Mouse (Mus musculus): ENCODE data around the gene Slc44a3.
A peak's percentile ranks its signal among the peaks of the same experiment; 100 is the strongest.
"Not testable (repeated sequence)": the region's sequence is repeated elsewhere in the genome, so short reads cannot be mapped to it uniquely, and the experiment has no call there.

The Slc44a3 gene

DNA sequence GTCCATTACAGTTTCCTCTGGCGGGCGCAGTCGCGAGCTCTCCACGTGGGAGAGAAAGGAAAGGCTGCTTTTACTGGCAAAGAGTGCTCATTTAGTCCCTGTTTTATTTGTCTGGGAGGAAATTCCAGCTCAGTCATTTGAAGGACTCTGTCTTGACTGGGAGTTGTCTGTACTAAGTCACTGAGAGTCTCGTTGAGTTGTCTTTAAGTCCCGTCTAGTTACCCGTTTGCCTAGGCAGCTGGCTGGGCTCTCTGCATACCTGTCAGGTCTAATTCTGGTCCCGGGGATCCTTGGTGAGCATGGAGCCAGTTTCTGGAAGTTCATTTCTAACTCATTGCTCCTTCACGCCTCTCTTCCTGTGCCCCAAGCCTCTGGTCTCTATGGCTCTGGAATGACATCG is 20.5 kb upstream of the Slc44a3 start:
- no peak for DNase-seq (ENCODE audit: low read depth, low spot score)

DNA sequence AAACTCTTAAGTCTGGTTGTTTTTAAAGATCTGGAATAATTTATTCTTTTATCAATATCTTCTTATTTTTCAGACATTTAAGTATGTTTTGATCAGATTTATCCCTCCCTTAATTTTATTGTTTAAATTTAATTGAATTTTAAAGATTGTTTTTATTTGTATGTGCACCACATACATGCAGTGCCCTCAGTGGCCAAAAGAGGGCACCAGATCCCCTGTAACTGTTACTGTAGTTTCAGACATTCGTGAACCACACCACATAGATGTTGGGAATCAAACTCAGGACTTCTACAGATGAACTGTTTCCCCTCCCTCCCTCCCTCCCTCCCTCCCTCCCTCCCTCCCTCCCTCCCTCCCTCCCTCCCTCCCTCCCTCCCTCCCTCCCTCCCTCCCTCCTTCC is 18.2 kb upstream of the Slc44a3 start:
- DNase-seq (ENCODE audit: low read depth, low spot score) = no peak

DNA sequence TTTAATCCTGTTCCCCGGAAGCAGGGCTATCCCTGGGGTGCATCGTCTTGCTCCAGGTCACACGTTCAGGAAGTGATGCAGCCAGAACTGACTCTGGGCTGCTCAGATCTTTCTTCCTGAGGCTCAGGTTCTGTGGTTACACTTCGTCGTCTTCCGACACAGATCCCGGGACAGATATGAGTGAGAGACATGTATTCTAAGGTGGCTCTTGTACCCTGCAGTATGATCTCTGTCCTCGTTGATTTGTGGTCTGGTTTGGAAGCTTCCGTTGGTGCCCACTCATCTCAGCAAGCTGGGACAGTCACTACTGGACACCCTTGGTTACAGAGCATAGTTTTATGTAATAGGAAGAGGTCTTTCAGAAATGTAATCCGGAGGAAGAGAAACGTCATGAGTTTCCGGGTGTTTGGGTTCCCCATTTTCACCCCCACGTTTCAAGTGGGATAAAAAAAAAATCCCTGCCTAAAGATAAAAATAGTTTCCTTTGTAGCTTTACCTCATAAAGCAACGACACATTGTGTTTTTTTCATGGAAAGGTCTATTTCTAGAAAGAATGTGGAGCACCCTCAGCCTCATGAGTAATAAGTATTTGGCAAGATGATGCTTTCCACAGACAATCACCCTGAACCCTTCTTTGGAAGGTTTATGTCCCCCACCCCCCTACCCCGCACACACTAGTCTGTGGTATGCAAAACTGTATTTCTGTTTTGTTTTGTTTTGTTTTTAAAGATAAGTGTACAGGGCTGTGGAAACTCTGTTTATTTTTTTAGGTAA is 15.8 kb upstream of the Slc44a3 start:
- no peak for DNase-seq (ENCODE audit: low read depth, low spot score)

DNA sequence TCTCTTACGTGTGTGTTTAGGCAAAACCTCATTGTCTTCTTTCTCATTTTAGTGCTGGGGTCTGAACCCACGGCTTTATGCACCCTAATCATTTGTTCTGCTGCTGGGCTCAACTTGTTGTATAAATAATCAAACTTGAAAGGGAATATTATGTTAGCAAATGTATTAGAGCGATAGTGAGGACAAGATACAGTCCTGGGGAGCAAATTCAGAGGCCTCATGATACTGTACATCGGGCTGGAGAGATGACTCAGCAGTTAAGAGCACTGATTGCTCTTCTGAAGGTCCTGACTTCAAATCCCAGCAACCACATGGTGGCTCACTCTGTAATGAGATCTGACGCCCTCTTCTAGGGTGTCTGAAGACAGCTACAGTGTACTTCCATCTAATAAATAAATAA is 8.4 kb upstream of the Slc44a3 start:
- no peak for DNase-seq (ENCODE audit: low read depth, low spot score)

DNA sequence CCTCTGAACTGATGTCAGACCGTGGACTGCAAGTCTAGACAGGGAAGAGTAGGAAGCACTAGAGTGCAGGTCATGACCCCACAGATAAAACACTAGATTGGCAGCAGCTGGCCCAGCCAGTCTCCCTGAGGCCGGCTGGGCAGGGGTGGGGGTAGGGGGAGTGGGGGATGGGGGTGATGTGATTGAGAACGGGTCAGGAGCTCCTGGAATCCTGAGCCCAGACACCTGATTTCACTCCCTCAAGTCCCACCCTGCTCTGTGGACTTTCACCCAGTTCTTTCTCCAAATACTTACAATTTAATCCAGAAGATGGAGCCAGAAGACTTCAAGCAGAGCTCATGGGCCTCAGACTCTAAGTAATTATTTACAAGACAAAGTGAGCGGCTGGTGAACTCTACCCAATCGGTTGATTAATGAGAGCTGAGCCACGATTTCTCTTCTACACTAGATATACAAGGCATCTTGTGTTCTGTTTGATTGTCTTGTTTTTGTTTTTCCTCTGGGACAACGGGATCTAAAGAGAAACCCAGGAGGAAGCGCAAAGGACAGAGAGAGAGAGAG is 7.7 kb upstream of the Slc44a3 start:
- DNase-seq (ENCODE audit: low read depth, low spot score) = peak; percentile 32

DNA sequence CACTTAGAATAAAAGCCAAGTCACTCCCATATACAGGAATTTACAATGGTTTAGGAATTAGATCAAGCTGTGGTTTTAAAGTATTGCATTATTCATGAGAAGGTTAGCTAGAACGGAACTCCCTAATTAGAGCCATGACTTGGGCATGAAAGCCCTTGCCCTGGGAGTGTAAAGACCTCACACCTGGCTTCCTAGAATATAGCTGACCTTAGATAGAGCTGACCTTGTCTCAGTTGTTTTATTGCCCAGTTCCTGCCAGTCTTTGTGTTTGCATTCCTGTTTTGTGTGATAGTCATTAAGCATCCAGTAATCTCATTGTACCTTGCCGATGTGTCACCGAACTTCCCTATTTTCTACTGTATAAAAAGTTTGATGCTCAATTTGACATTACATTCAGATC is 6.6 kb upstream of the Slc44a3 start:
- not testable (repeated sequence) for DNase-seq (ENCODE audit: low read depth, low spot score)

DNA sequence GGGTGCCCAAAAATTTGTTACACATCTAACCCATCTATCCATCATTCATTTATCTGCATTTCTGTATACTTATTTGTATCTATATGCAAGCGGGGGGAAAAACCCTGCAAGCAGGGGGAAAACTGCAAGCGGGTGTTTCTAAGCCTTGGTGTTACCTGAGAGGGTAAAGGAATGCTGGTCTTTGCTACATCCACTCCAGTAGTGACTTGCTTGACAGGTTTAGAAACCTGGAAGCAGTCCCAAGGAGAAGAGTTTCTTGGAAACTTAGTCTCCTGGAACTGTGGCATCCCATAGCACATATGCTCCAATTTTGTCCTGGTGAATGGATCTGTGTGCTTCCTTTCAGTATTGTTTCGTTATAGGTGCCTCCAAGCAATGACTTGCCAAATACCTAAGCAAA is 5.8 kb upstream of the Slc44a3 start:
- no peak for DNase-seq (ENCODE audit: low read depth, low spot score)

DNA sequence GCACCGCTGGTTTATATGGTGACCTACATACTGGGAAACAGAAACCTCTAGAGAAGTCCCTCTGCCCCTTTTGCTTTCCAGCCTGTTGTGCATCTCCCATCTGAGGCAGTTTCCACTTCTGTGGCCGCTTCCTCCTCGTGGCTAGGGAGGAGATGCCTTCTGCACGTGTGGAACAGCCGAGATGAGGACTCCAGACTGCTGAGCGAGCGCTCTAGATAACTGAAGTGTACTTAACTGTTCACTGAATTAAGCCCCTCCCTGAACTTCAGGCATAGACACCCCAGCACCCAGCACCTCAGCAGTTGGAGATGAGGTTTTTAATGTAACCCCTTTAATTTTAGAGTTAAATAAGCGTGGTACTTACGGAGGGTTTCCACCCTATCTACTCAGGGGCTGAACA is 4.6 kb upstream of the Slc44a3 start:
- DNase-seq (ENCODE audit: low read depth, low spot score) = no peak

DNA sequence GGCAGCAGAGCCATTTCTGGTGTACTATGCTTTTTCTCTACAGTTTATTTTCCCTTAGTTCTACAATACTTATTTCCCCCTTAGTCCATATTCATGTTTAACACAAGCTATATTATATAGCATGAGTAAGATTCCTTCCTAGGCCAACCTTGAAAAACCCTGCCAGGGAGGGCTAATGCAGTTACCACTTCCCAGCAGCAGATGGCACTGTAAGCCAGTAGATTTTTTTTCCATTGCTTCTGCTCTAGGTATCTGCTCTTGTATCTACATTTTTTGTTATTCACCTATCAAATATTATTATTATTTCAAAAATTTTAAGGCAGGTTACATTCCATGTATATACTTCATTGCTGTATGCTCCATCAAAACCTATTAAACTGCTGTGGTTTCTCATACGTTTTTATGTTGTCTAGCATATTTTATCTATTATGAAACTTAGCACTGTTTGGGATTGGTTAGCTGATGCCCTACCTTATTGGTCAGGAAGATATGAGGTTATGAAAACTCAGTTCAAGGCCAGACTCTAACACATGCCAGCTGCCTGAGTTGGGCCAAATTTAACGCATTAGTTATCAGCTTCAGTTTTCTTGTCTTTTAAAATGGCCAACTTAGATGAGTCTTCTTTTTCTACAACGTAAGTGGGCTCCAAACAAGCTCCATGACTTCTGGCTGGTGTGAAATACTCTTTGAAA is 3.8 kb upstream of the Slc44a3 start:
- peak; percentile 26 for DNase-seq (ENCODE audit: low read depth, low spot score)

DNA sequence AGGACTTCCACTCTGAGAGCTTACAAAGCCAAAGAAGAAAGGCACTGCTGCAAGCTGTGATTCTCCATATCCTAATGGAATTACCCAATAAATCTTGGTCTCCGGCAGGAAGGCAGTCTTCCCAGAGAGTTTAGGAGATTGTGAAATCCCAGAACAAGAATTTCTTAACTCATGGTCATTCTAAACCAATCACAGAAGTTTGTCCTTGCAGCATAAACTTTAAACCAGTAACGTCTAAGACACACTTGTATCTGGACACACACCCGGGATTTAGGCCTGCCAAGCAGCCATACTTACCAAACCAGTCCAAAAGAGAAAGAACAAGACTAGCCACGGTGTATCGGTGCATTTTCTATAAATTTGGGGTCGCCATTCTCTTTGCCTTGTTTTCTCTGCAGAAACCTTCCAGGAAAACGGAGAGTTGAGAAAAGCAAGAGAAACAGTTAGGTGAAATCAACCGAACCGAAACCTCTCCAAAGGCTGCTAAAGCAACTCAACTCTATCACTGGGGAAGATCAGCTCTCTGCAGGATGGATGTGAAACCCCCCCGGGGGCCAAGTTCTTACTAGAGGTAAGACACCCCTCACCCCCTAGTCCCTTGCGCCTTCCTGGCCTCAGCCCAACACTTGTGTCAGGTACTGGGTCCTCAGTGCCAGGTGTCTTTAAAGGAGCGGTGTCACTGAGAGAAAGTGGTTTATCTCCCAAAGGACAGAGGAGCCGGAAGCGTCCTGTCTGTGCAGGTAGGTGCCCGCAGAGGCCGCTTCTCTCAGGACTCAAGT is 645 bp downstream of the Slc44a3 start:
- peak; percentile 51 for DNase-seq (ENCODE audit: low read depth, low spot score)

DNA sequence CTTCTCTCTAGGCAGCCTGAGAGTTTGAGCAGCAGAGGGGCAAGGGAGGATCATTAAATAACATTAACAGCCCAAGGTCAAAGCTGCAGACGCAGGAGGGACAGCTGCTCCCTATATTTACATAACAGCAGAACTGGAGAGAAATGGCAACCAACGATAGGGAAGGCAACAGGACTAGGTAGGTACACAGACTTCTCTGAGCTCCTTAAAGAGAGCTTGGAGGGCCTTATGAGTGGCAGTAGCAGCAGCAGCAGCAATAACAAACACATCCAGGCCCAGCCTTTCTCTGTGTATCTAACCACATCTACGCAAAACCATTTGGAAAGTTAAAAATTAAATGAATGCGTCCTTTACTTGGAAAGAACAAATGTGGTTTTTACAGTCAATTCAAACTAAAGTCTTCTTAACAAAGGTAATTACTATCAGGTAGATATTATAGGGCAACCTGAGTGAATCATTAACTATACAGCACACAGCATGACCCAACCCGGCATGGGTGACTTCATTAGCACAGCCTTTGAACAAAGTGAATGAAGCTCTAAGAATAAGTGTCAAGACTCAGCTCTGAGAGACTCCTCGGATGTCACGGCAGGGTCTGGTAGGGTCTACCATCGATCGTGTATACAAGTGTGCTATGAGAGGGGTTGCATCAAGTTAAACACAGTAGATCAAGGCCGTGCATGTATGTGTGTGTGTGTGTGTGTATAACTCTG is 1.5 kb downstream of the Slc44a3 start:
- no peak for DNase-seq (ENCODE audit: low read depth, low spot score)

DNA sequence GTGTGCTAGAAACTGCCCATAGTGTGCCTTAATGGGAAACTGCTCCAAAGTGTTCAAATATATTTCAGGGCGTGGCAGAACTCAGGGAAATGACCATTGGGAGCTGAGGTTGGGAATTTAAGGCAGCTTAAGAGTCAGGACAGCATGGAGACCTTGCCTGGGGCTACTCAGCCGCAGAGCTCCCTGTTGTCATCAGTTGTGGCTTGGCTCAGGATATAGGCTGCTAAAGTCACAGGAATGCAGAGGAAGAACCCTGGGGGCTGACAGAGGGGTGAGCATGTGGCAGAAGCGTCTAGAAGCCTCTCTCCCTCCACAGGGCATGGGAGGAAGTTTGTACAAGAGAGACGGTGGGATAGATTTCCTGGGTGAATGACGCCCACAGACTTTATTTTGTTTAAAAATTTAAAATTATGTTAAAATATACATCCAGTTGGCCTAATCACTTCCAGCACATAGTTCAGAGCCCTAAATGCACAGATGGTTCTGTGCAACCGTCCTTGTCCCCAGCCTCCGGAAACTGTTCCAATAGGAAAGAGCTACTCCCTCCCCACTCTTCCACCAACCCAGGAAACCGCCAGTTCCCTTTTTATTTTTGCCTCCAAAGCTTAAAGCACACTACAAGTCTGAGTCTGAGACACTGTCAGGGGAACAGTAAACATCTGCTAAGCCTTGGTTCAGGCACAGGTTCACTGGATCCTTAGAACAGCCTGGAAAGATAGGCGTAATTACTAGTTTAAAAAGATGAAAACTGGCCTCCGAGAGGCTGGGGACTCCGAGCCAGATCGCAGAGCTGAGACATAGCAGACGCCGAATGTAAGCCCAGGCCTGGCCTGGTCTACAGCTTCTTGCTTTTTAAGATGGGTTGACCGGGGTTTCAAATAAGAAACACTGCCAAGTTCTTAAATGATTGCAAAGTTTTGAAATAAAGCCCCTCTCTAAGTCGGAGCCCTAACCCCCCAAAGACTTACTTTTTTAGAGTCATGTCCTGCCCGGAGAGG is 5.8 kb downstream of the Slc44a3 start:
- DNase-seq (ENCODE audit: low read depth, low spot score) = no peak

DNA sequence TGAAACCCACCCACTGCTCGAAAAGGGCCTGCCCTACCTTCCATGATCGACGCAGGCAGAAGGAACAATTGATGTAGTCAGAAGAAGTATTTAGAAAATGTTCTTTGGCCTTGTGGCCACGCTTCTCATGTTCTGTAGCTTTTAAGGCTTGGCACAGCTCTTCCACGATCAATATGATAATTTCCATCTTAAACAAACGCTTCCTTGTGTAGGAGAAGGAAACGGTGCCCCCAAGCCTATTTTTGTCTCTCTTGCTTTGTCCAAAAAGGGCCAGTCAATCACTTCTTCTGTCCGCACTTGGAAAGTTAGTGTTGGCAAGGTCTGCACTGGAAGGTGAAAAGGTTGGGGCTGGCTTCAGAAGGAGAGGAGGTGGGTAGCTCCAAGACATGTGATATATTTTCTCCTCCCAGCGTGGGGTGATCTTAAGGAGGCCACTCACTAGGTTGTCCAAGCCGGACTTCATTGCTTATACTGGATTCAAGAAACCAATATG is 10.5 kb downstream of the Slc44a3 start:
- DNase-seq (ENCODE audit: low read depth, low spot score) = no peak

DNA sequence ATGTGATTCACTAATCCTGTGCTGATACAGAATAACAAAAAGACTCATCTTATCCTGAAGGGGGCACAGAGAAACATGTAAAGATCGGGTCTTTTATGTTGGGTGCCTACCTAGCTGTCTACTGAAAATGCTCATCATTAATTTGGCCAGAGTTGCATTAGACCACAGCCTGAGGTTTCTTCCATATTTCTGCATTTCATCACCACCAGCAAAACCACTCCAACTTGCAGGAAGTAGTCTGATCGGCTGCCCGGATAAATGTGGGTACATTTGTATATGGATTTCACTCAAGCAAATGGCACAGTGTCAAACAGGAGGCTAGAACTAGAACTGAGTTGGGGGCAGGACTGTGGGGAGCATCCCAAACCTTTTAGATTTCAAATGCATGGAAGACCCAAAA is 11.1 kb downstream of the Slc44a3 start:
- DNase-seq (ENCODE audit: low read depth, low spot score) = no peak

DNA sequence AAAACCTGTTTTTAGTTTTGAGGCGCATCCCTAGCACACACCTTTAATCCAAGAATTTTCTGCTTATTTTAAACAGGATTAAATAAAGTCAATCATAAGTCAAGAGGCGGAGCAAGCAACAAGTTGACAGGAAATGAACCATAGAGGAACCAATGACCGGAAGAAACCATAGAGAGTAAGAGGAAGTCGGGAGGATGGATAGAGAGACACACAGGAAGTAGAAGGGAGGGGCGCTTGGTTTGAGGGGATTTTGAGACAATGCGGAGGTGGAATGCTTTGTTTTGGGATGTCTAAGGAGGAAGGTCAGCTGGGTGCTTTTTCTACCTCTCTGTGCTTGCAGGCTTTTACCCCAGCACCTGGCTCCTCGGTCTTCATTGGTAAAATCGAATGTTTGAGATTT is 15.2 kb downstream of the Slc44a3 start:
- DNase-seq (ENCODE audit: low read depth, low spot score) = no peak

DNA sequence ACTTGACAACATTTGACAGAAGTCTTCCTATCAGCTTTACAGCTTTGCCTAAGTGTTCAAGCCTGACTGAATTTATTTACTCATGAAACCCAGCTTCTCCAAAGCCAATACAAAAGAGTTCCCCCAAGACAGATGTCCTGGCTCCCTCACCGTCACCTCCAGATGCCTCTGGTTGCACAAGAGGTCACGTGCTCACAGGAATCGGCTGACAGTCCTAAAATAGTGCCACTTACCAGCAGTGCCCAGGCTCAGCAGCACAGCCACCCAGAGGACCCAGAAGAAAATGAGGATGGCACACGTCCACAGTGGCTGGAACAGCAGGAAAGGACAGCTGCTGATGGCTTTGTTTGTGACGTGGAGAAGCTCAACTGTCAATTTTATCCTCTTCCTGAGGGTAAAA is 23.1 kb downstream of the Slc44a3 start:
- peak; percentile 25 for DNase-seq (ENCODE audit: low read depth, low spot score)

DNA sequence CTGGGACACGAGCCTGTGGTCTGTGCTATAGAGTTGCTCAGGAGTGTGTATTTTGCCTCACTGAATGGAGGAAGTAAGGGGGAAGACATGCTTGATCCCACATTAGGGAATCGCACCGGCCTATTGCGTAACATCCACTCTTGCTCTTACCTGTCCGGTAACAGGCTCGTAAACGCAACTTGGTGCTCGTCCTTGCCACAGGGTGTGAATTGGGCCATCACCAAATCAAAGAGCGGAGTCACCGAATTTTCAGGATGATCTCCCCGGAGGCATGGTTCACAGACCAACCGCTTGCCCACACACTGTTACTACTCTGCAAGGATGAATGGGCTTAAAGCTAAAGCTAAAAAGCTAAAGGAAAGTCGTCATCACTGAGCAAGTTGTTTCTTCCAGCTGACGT is 24.5 kb downstream of the Slc44a3 start:
- DNase-seq (ENCODE audit: low read depth, low spot score) = no peak

DNA sequence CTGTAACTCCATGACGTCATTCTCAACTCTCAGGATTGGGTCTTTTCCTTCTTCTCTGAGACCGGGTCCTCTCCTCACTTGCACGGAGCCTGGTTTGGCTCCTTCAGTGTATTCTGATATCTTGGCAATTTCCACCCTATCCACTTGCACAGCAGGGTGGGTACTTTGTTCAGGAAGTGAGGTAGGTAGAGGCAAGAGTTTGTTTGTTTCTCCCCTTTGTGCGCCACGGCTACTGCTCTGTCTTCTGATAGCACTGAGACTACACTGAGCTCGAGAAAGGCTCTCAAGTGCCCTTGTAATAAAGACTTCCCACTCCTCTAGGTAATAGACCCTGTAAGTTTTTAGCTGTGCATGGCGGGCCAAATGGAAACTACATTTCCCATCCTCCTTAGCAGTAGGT is 25.4 kb downstream of the Slc44a3 start:
- no peak for DNase-seq (ENCODE audit: low read depth, low spot score)

DNA sequence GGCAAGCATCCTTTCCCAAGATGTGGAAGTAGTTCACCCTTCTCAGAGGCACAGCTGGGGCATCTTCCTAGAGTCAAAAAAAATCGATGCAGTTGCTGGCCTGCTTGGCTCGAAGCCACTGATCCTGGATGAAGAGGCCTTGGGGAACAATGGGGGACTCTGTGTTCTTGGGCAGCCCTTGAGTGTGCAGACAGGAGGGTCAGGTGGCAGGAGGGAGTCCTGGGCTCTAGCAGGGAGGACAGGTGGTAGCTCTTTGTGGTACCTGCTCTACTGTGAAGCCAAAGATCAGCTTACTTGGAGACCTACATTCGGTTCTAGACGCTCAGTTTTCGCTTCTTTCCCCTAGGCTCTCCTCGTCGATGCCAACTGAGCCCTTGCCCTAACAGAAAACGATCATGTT is 26.0 kb downstream of the Slc44a3 start:
- DNase-seq (ENCODE audit: low read depth, low spot score) = no peak

DNA sequence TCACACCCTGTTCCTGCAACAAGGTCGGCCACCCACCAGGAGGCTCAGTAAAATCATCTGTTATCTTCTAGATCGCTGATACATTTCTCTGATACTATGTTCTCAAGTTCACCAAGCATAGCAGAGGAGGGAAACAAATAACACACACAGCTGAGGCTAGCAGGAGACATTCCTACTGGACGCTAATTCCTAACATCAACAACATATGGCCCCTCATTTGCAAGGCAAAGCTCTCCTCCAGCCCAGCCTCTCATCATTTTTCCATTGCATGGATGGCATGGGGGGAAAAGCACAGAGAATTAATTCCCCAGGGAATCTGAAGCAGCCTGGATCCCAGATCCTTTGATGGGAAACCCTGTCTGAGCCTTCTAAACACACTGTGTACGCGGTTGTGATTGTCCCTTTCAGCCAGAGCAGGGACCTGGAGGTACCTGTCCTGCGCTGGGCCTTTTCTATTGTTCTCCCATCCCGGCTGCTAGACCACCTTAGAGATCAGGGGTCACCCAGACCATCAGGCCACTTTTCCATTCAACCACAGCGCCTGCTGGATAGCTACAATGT is 27.2 kb downstream of the Slc44a3 start:
- DNase-seq (ENCODE audit: low read depth, low spot score) = no peak

All from skeletal muscle tissue, adult 2 months (tissue).